Mouse (Mus musculus) T-cell, adult 66 days (primary cell): ENCODE results near the gene Nrf1. TPM values are rescaled to one million over a fixed set of nuclear protein-coding genes. Genes with fewer than 3 reads are reported as not detected.

Experiments
- total RNA-seq, 2 experiments: library from RNA; stranded (reverse); gene quantifications; 3 replicates in 1 of 2; 4 replicates in 1 of 2; pipeline ENCODE4 v1.2.4; 2023

Nrf1 gene
- 10 to 100 TPM; 65.3 to 80.3 TPM for total RNA-seq

DNA sequence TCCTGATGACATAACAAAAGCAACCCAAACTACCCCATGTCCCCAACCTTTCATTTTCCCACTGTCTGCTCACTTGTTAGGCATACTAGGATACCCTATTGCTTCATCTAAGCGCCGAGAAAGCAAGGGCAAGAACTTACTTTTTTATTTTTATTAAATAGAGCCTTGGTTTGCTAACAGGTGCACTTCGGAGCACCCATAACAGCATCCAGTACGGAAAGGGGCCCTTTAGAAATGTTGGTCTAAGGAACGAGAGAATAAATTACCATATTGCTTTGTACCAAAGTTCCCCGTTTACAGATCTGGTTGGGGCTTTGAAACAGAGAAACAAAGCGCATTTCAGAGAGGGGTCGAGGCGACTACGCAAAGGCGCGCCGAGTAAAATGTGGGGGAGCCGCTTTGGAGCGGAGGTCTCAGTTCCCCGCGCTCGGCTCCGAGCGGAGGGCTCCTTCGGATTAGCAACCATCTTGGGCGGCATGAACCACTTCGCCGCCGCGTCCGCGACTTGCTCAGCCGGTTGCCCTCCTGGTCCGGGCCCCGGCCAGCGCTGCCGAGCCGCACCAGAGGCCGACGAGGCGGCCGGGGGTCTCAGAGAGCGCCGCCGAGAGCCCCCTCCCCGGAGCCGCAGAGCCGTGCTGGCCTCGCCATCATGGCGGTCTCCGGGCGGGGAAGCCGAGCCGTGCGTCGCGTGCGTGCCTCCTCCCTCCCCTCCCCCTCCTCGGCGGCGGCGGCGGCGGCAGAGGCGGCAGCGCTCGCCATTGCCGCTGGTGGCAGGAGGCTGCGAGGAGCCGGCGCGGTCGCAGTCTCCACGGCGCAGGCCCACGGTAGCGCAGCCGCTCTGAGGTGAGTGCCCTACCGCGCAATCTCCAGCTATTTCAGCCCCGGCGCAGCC is at the start of gene Nrf1:
Nrf1 (plus strand) TSS at position 718 of the 892 bp plus-strand sequence.

Other genes starting within 250 kb of the Nrf1 start
- gene Strip2, start 131.0 kb upstream of the Nrf1 start, total RNA-seq: under 1 TPM in 1 of 2 experiments, not detected in 1; 0.27 TPM